Mouse (Mus musculus): Measurements from ENCODE around the gene Acyp1. TPM values are rescaled to one million over a fixed set of nuclear protein-coding genes. Genes with fewer than 3 reads are reported as not detected.
A peak's percentile ranks its signal among the peaks of the same experiment; 100 is the strongest.

The Acyp1 gene
- polyA plus RNA-seq, 1 experiment: not detected

DNA sequence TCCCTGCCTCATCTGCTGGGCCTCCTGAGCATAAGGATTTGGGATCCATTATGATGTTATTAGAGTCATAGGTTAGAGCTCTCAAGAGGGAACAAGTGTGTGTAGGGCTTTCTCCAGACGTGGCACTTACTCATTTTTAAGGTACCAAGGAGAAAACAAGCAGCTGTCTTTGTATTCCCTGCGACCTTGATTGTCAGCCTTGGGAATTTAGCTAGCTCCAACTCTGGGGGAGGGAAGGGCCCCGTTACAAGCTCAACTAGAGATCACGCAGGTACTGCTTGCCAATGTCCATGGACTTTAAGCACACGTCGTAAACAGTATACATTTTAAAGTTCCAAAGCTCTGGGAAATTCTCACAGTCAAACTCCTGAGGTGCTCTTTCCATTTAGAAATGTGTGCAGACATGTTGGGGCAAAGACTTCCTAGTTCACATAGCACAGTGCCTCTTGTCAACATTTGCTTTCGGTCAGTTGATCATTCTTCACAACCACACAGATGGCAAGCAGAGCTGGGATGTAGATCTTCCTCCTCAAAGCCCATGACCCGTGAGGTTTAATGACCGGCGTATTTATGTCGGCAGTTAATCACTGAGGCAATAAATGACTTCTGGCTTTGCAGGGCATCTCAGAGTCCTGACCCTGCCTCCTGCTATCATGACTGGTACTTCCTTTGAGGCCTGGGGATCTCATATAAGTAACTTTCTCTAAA lies 10.0 kb upstream of the Acyp1 start:
- H3K4me3 ChIP-seq (ENCODE audit: insufficient read depth, low read depth, low read length): no peak overlapping the region
- TF ChIP-seq POLR2A (IDR thresholded peaks at IDR 0.05; ENCODE audit: insufficient read depth, low read depth, low read length): no peak
- no peak for TF ChIP-seq CTCF (IDR thresholded peaks at IDR 0.05; ENCODE audit: insufficient read depth, low read depth, low read length)
- WGBS: 85% methylated on average over 11 of the region's 11 CpGs
- H3K4me1 ChIP-seq (ENCODE audit: control insufficient read depth, insufficient read depth, low read length): no peaks in the 10 kb centered on the region
- H3K27ac ChIP-seq (ENCODE audit: insufficient read depth, low read depth, low read length): no peak overlapping the region

DNA sequence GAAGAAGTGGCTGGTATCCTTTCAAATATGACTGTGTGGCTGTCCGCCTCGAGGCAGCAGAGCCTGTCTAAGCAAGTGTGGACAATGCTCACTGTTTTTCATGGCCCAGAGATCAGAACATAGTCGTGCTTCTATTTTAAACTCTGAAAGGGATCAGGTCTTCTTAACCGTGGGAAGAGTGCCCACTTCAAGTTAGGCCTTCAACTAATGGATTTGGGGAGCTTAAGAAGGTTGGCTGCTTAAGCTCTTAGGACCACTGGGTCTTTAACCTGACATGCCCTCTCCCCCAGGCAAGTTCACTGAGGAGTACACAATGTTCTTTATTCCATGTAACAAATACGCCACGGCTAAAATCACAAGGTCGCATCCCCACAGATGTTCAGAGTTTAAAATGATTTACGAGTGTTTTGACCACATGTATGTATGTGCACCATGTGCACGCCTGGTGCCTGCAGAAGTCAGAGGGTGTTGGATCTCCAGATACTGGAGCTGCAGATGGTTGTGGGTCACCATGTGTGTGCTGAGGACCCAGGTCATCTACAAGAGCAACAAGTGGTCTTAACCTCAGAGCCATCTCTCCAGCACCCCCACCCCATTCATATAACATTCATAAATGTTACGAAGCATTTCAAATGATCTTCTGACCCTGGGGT lies 9.2 kb upstream of the Acyp1 start:
- WGBS: 67% methylated on average over 10 of the region's 10 CpGs
- no peak overlapping the region for H3K4me3 ChIP-seq (ENCODE audit: insufficient read depth, low read depth, low read length)
- H3K4me1 ChIP-seq (ENCODE audit: control insufficient read depth, insufficient read depth, low read length): no peaks in the 10 kb centered on the region
- no peak overlapping the region for H3K27ac ChIP-seq (ENCODE audit: insufficient read depth, low read depth, low read length)
- TF ChIP-seq CTCF (IDR thresholded peaks at IDR 0.05; ENCODE audit: insufficient read depth, low read depth, low read length) (no peak), POLR2A (IDR thresholded peaks at IDR 0.05; ENCODE audit: insufficient read depth, low read depth, low read length) (no peak)

- WGBS: 57% methylated on average over 5 of the region's 5 CpGs
- H3K27ac ChIP-seq (ENCODE audit: insufficient read depth, low read depth, low read length): no peak overlapping the region
- H3K4me3 ChIP-seq (ENCODE audit: insufficient read depth, low read depth, low read length): no peak overlapping the region
- no peaks in the 10 kb centered on the region for H3K4me1 ChIP-seq (ENCODE audit: control insufficient read depth, insufficient read depth, low read length)
- TF ChIP-seq POLR2A (IDR thresholded peaks at IDR 0.05; ENCODE audit: insufficient read depth, low read depth, low read length) (no peak), CTCF (IDR thresholded peaks at IDR 0.05; ENCODE audit: insufficient read depth, low read depth, low read length) (no peak)
Measured at GRCm38 (mm10) chr12:85296915-85297314, 8.7 kb upstream of the Acyp1 start.

DNA sequence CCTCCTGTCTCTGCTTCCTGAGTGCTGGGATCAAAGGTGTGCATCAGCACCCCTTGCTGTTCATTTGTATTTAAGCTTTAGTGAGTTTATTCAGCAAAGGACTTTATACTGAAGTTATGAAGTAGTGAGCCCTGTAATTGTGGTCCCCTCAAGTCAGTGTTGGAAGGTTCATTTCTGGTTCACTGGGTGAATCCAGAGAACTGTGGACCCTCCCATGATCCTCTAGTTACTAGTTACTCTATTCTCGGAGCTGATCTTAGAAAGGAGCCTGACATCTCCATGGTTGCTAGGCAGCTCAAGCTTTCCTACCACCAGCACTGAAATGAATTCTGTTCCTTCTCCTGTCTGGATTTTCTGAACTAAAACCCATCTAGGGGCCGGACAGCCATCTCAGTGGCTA lies 7.3 kb upstream of the Acyp1 start:
- H3K4me1 ChIP-seq (ENCODE audit: control insufficient read depth, insufficient read depth, low read length): no peaks in the 10 kb centered on the region
- TF ChIP-seq CTCF (IDR thresholded peaks at IDR 0.05; ENCODE audit: insufficient read depth, low read depth, low read length): no peak
- TF ChIP-seq POLR2A (IDR thresholded peaks at IDR 0.05; ENCODE audit: insufficient read depth, low read depth, low read length): no peak
- WGBS: 58% methylated on average over 2 of the region's 2 CpGs
- H3K27ac ChIP-seq (ENCODE audit: insufficient read depth, low read depth, low read length): no peak overlapping the region
- H3K4me3 ChIP-seq (ENCODE audit: insufficient read depth, low read depth, low read length): no peak overlapping the region

DNA sequence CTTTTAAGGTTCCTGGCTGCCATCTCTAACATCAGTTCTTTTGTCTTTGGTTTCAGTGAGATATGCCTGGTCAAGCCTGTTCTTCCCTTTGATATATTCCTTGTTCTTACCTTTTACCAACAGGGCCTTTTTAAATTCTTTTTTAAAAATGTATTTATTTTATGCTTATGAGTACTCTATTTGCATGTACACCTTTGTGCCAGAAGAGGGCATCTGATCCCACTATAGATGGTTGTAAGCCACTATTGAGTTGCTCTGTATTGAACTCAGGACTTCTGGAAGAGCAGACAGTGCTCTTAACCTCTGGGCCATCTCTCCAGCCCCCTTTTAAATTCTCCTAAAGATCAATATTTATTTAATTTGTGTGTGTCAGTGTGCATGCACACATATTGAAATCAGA lies 4.7 kb upstream of the Acyp1 start:
- H3K4me3 ChIP-seq (ENCODE audit: insufficient read depth, low read depth, low read length): no peak overlapping the region
- TF ChIP-seq CTCF (IDR thresholded peaks at IDR 0.05; ENCODE audit: insufficient read depth, low read depth, low read length) (no peak), POLR2A (IDR thresholded peaks at IDR 0.05; ENCODE audit: insufficient read depth, low read depth, low read length) (no peak)
- H3K4me1 ChIP-seq (ENCODE audit: control insufficient read depth, insufficient read depth, low read length): peaks cover 4% of the 10 kb centered on the region
- no peak overlapping the region for H3K27ac ChIP-seq (ENCODE audit: insufficient read depth, low read depth, low read length)

- Histone ChIP-seq H3K27ac (ENCODE audit: insufficient read depth, low read depth, low read length) (no peak overlapping the region), H3K4me1 (ENCODE audit: control insufficient read depth, insufficient read depth, low read length) (peaks cover 4% of the 10 kb centered on the region), H3K4me3 (ENCODE audit: insufficient read depth, low read depth, low read length) (no peak overlapping the region)
- no peak for TF ChIP-seq POLR2A (IDR thresholded peaks at IDR 0.05; ENCODE audit: insufficient read depth, low read depth, low read length)
- no peak for TF ChIP-seq CTCF (IDR thresholded peaks at IDR 0.05; ENCODE audit: insufficient read depth, low read depth, low read length)
- 67% methylated on average over 6 of the region's 6 CpGs for WGBS
Measured at GRCm38 (mm10) chr12:85292288-85292687, 4.0 kb upstream of the Acyp1 start.

- no peak overlapping the region for H3K4me3 ChIP-seq (ENCODE audit: insufficient read depth, low read depth, low read length)
- no peak overlapping the region for H3K27ac ChIP-seq (ENCODE audit: insufficient read depth, low read depth, low read length)
- H3K4me1 ChIP-seq (ENCODE audit: control insufficient read depth, insufficient read depth, low read length): peaks cover 4% of the 10 kb centered on the region
- no peak for TF ChIP-seq POLR2A (IDR thresholded peaks at IDR 0.05; ENCODE audit: insufficient read depth, low read depth, low read length)
- no peak for TF ChIP-seq CTCF (IDR thresholded peaks at IDR 0.05; ENCODE audit: insufficient read depth, low read depth, low read length)
Measured at GRCm38 (mm10) chr12:85291541-85291940, 3.3 kb upstream of the Acyp1 start.

- 85% methylated on average over 10 of the region's 10 CpGs for WGBS
- TF ChIP-seq CTCF (IDR thresholded peaks at IDR 0.05; ENCODE audit: insufficient read depth, low read depth, low read length): no peak
- no peak overlapping the region for H3K27ac ChIP-seq (ENCODE audit: insufficient read depth, low read depth, low read length)
- no peak overlapping the region for H3K4me3 ChIP-seq (ENCODE audit: insufficient read depth, low read depth, low read length)
- H3K4me1 ChIP-seq (ENCODE audit: control insufficient read depth, insufficient read depth, low read length): peaks cover 4% of the 10 kb centered on the region
Measured at GRCm38 (mm10) chr12:85290633-85291032, 2.4 kb upstream of the Acyp1 start.

DNA sequence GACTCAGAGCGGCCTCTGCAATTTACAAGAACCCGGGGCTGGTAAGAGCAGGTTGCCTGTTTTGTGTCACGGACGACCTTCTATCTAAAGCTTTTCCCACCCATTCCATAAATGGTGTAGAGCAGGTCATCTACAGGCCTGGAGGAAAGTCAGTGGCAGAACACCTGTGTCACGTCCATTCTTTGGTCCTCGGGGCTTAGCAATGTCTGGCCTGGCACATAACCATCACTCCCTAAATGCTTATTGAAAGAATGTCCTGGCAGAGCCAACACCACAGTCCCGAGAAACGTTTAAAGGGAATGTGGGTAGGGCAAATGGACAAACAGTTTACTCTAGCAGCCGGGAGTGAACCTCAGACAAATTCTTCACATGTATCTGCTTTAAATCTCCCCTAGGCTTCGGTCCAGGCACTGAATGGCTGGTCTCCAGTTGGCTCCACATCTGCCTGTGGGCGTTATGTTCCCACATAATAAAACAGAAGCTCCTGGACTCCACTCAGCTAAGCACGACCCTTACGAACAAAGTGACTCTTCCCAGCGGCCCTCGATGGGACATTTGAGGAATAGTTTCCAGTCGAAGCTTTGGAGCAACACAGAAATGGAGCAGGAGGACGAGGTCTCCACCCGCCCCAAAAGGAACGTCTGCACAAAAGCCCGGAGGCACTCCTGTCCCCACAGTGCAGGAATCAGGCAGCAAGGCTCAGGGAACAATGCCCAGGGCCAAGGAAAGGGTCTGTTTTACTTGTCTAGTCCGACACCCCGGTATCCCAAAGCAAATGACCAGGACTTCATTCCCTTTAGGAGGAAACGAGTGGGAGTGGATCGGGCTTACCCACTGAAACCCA lies 1.1 kb upstream of the Acyp1 start:
- Histone ChIP-seq H3K4me3 (ENCODE audit: insufficient read depth, low read depth, low read length) (peak overlapping the region; percentile 53), H3K27ac (ENCODE audit: insufficient read depth, low read depth, low read length) (no peak overlapping the region), H3K4me1 (ENCODE audit: control insufficient read depth, insufficient read depth, low read length) (peaks cover 4% of the 10 kb centered on the region)
- 48% methylated on average over 24 of the region's 24 CpGs for WGBS
- no peak for TF ChIP-seq CTCF (IDR thresholded peaks at IDR 0.05; ENCODE audit: insufficient read depth, low read depth, low read length)
- TF ChIP-seq POLR2A (IDR thresholded peaks at IDR 0.05; ENCODE audit: insufficient read depth, low read depth, low read length): no peak
